Mouse (Mus musculus) olfactory bulb, adult 2 months (tissue): ENCODE data around the gene Hecw2.

Experiments used
- CTCF ChIP-seq: fragments of 200-500 bp; IDR thresholded peaks from 2 replicates; pipeline ENCODE4 v1.5.1; 2012; ENCODE audit warnings: low read depth, mild to moderate bottlenecking, low read length, moderate library complexity; ENCODE audit not compliant: insufficient read depth
- POLR2A ChIP-seq: fragments of 200-500 bp; IDR thresholded peaks from 2 replicates; pipeline ENCODE4 v1.6.1; 2012; ENCODE audit warnings: mild to moderate bottlenecking, low read depth, low read length, moderate library complexity; ENCODE audit not compliant: insufficient read depth

GRCm38 (mm10) chr1:54074456-54074855 lies 120.5 kb downstream of the Hecw2 start:
- TF ChIP-seq CTCF: no peak
- TF ChIP-seq POLR2A: no peak
